Mouse (Mus musculus): ENCODE measurements around the gene Mat1a. TPM values are rescaled to one million over a fixed set of nuclear protein-coding genes. Genes with fewer than 3 reads are reported as not detected.

Gene Mat1a
- polyA plus RNA-seq, 1 experiment from 2014 or later: not detected

DNA sequence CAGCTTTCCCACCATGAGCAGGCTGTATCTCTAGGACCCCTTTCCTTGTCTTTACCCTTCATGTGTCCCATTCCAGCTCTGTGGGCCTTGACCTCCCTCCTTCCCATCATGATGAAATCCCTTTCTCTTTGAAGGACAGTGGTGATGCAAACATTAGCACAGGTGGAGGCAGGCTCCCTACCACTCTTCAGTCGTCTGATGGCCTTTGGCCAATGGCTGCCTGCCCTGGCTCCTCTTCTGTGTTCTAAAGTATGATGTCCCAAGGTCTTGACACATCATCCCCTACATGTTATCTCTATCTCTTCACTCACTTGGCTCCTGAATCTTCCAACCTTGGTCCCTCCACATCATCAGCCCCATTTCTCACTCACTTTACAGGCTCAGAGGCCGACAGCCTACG is 11.4 kb downstream of the Mat1a start:
- WGBS: 90% methylated on average over 3 of the region's 3 CpGs
- ATAC-seq (ENCODE audit: low FRiP score, low TSS enrichment) (no peak), DNase-seq (no peak)
- Histone ChIP-seq H3K9me3 (ENCODE audit: control insufficient read depth, low read length) (no peaks in the 10 kb centered on the region), H3K4me2 (ENCODE audit: low read length) (no peak overlapping the region), H3K4me3 (replicated peaks; ENCODE audit: low read depth, low read length) (no peak overlapping the region), H3K4me1 (ENCODE audit: control insufficient read depth, insufficient read depth, low read length) (no peaks in the 10 kb centered on the region), H3K36me3 (ENCODE audit: control insufficient read depth, insufficient read depth, low read length) (no peaks in the 10 kb centered on the region), H3K27ac (replicated peaks; ENCODE audit: low read depth, low read length) (no peak overlapping the region), H3K27me3 (ENCODE audit: control insufficient read depth, insufficient read depth, low read length) (no peaks in the 10 kb centered on the region), H3K9ac (replicated peaks; ENCODE audit: low read length) (no peak overlapping the region)

DNA sequence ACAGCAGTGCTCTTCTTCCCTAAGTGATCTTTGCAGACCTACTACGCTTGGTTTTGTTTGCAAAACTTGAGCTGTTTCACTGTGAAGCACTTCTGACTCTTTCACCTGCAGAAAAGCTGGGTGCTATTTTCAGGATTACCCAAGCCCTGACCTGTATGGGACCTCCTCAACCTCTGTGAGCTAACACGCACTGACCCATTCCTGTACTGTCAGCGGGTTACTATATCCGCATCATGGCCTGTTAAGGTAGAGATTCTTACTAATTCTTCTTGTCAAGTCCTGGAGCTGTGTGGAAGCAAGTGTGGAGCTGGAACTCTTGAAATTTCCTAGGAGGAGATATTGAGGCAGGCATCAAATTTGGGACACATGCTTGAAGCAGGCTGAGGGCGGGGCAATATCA is 19.8 kb downstream of the Mat1a start:
- Histone ChIP-seq H3K36me3 (ENCODE audit: control insufficient read depth, insufficient read depth, low read length) (no peaks in the 10 kb centered on the region), H3K9ac (replicated peaks; ENCODE audit: low read length) (no peak overlapping the region), H3K27ac (replicated peaks; ENCODE audit: low read depth, low read length) (no peak overlapping the region), H3K27me3 (ENCODE audit: control insufficient read depth, insufficient read depth, low read length) (no peaks in the 10 kb centered on the region), H3K4me3 (replicated peaks; ENCODE audit: low read depth, low read length) (no peak overlapping the region), H3K4me2 (ENCODE audit: low read length) (no peak overlapping the region), H3K4me1 (ENCODE audit: control insufficient read depth, insufficient read depth, low read length) (no peaks in the 10 kb centered on the region), H3K9me3 (ENCODE audit: control insufficient read depth, low read length) (no peaks in the 10 kb centered on the region)
- DNase-seq: no peak
- no peak for ATAC-seq (ENCODE audit: low FRiP score, low TSS enrichment)
- 90% methylated on average over 5 of the region's 5 CpGs for WGBS

- no peak overlapping the region for H3K4me2 ChIP-seq (ENCODE audit: low read length)
- WGBS: 19% methylated on average over 4 of the region's 4 CpGs
- no peak overlapping the region for H3K4me3 ChIP-seq (replicated peaks; ENCODE audit: low read depth, low read length)
- H3K27me3 ChIP-seq (ENCODE audit: control insufficient read depth, insufficient read depth, low read length): no peaks in the 10 kb centered on the region
- ATAC-seq (ENCODE audit: low FRiP score, low TSS enrichment): peak; percentile 44; the same call in 1 of the 2 replicates
- H3K9ac ChIP-seq (replicated peaks; ENCODE audit: low read length): no peak overlapping the region
- DNase-seq: peak; percentile 71
- H3K27ac ChIP-seq (replicated peaks; ENCODE audit: low read depth, low read length): no peak overlapping the region
- H3K4me1 ChIP-seq (ENCODE audit: control insufficient read depth, insufficient read depth, low read length): no peaks in the 10 kb centered on the region
- no peaks in the 10 kb centered on the region for H3K36me3 ChIP-seq (ENCODE audit: control insufficient read depth, insufficient read depth, low read length)
- no peaks in the 10 kb centered on the region for H3K9me3 ChIP-seq (ENCODE audit: control insufficient read depth, low read length)
Measured at GRCm38 (mm10) chr14:41127997-41128396, 23.2 kb downstream of the Mat1a start.

GRCm38 (mm10) chr14:41131540-41131939 is 26.7 kb downstream of the Mat1a start, which contains the start of gene Sftpa1:
Gene Sftpa1, plus strand, starts transcription at chr14:41131782.
- Histone ChIP-seq H3K4me2 (ENCODE audit: low read length) (no peak within 1 kb of the TSS), H3K27ac (replicated peaks; ENCODE audit: low read depth, low read length) (no peak within 1 kb of the TSS), H3K4me3 (replicated peaks; ENCODE audit: low read depth, low read length) (no peak within 1 kb of the TSS), H3K9me3 (ENCODE audit: control insufficient read depth, low read length) (no peaks in the 10 kb centered on the region), H3K27me3 (ENCODE audit: control insufficient read depth, insufficient read depth, low read length) (no peaks in the 10 kb centered on the region), H3K9ac (replicated peaks; ENCODE audit: low read length) (no peak within 1 kb of the TSS), H3K36me3 (ENCODE audit: control insufficient read depth, insufficient read depth, low read length) (no peaks in the 10 kb centered on the region), H3K4me1 (ENCODE audit: control insufficient read depth, insufficient read depth, low read length) (no peaks in the 10 kb centered on the region)
- 79% methylated on average over 7 of the region's 7 CpGs for WGBS
- ATAC-seq (ENCODE audit: low FRiP score, low TSS enrichment) (no peak), DNase-seq (no peak)

- H3K36me3 ChIP-seq (ENCODE audit: control insufficient read depth, insufficient read depth, low read length): no peaks in the 10 kb centered on the region
- DNase-seq (no peak), ATAC-seq (ENCODE audit: low FRiP score, low TSS enrichment) (no peak)
- no peak overlapping the region for H3K4me3 ChIP-seq (replicated peaks; ENCODE audit: low read depth, low read length)
- H3K9ac ChIP-seq (replicated peaks; ENCODE audit: low read length): no peak overlapping the region
- no peaks in the 10 kb centered on the region for H3K27me3 ChIP-seq (ENCODE audit: control insufficient read depth, insufficient read depth, low read length)
- H3K4me2 ChIP-seq (ENCODE audit: low read length): no peak overlapping the region
- H3K27ac ChIP-seq (replicated peaks; ENCODE audit: low read depth, low read length): no peak overlapping the region
- no peaks in the 10 kb centered on the region for H3K9me3 ChIP-seq (ENCODE audit: control insufficient read depth, low read length)
- H3K4me1 ChIP-seq (ENCODE audit: control insufficient read depth, insufficient read depth, low read length): no peaks in the 10 kb centered on the region
Measured at GRCm38 (mm10) chr14:41137006-41137405, 32.2 kb downstream of the Mat1a start.

DNA sequence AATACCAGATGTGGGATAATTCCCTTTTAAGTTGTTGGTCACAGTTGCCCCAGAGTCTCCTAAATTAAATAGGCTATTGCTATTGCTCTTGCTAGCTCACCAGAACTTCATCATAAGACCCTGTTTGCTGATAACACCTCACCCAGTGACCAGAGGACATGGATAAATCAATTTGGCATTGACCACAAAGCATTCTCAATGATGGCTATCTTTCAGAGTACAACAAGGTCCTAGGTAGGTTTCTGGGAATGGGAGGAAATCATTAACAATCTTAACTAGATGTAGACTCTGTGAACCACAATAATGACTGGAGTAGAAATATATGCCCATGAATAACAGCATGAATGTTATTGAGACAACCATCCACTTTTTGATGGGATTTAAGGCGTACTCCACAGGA is 35.9 kb downstream of the Mat1a start:
- Histone ChIP-seq H3K4me3 (replicated peaks; ENCODE audit: low read depth, low read length) (no peak overlapping the region), H3K4me1 (ENCODE audit: control insufficient read depth, insufficient read depth, low read length) (no peaks in the 10 kb centered on the region), H3K9me3 (ENCODE audit: control insufficient read depth, low read length) (no peaks in the 10 kb centered on the region), H3K36me3 (ENCODE audit: control insufficient read depth, insufficient read depth, low read length) (no peaks in the 10 kb centered on the region), H3K9ac (replicated peaks; ENCODE audit: low read length) (no peak overlapping the region), H3K27ac (replicated peaks; ENCODE audit: low read depth, low read length) (no peak overlapping the region), H3K27me3 (ENCODE audit: control insufficient read depth, insufficient read depth, low read length) (no peaks in the 10 kb centered on the region), H3K4me2 (ENCODE audit: low read length) (no peak overlapping the region)
- no peak for DNase-seq
- WGBS: 91% methylated on average over 1 of the region's 1 CpGs
- no peak for ATAC-seq (ENCODE audit: low FRiP score, low TSS enrichment)

GRCm38 (mm10) chr14:41146035-41146434 is 41.2 kb downstream of the Mat1a start:
- H3K27me3 ChIP-seq (ENCODE audit: control insufficient read depth, insufficient read depth, low read length): no peaks in the 10 kb centered on the region
- no peaks in the 10 kb centered on the region for H3K4me1 ChIP-seq (ENCODE audit: control insufficient read depth, insufficient read depth, low read length)
- WGBS: 63% methylated on average over 6 of the region's 6 CpGs
- no peaks in the 10 kb centered on the region for H3K9me3 ChIP-seq (ENCODE audit: control insufficient read depth, low read length)
- no peak overlapping the region for H3K9ac ChIP-seq (replicated peaks; ENCODE audit: low read length)
- DNase-seq (no peak), ATAC-seq (ENCODE audit: low FRiP score, low TSS enrichment) (no peak)
- no peak overlapping the region for H3K4me2 ChIP-seq (ENCODE audit: low read length)
- H3K36me3 ChIP-seq (ENCODE audit: control insufficient read depth, insufficient read depth, low read length): no peaks in the 10 kb centered on the region
- no peak overlapping the region for H3K27ac ChIP-seq (replicated peaks; ENCODE audit: low read depth, low read length)
- H3K4me3 ChIP-seq (replicated peaks; ENCODE audit: low read depth, low read length): no peak overlapping the region

DNA sequence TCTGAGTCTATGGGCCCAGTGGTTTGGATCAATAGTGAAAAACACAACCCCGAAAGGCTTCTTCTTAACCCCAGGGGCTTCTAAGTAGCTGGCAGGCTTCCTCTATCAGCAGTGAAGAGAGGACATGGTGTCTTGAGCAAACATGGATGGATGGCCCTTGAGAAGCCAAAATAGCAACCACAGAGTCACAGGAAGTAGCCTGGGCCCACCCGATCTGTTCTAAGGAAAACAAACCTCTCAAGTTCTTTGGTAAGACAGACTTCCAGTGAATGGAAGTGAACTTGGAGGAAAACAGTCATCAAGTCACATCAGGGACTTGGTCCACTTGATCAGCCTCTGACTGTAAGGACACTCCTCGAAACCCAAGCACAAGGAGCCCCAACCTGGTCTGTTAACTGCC is 42.1 kb downstream of the Mat1a start:
- Histone ChIP-seq H3K4me3 (replicated peaks; ENCODE audit: low read depth, low read length) (no peak overlapping the region), H3K4me2 (ENCODE audit: low read length) (no peak overlapping the region), H3K27me3 (ENCODE audit: control insufficient read depth, insufficient read depth, low read length) (no peaks in the 10 kb centered on the region), H3K36me3 (ENCODE audit: control insufficient read depth, insufficient read depth, low read length) (no peaks in the 10 kb centered on the region), H3K4me1 (ENCODE audit: control insufficient read depth, insufficient read depth, low read length) (no peaks in the 10 kb centered on the region), H3K9me3 (ENCODE audit: control insufficient read depth, low read length) (no peaks in the 10 kb centered on the region), H3K27ac (replicated peaks; ENCODE audit: low read depth, low read length) (no peak overlapping the region), H3K9ac (replicated peaks; ENCODE audit: low read length) (no peak overlapping the region)
- DNase-seq: no peak
- ATAC-seq (ENCODE audit: low FRiP score, low TSS enrichment): no peak
- 87% methylated on average over 3 of the region's 3 CpGs for WGBS

- no peaks in the 10 kb centered on the region for H3K9me3 ChIP-seq (ENCODE audit: control insufficient read depth, low read length)
Measured at GRCm38 (mm10) chr14:41147356-41147755, 42.5 kb downstream of the Mat1a start.

More at GRCm38 (mm10) chr14:41147356-41147755, 42.5 kb downstream of the Mat1a start:
- H3K27me3 ChIP-seq (ENCODE audit: control insufficient read depth, insufficient read depth, low read length): no peaks in the 10 kb centered on the region
- no peak overlapping the region for H3K4me2 ChIP-seq (ENCODE audit: low read length)
- no peak overlapping the region for H3K27ac ChIP-seq (replicated peaks; ENCODE audit: low read depth, low read length)
- no peaks in the 10 kb centered on the region for H3K4me1 ChIP-seq (ENCODE audit: control insufficient read depth, insufficient read depth, low read length)
- DNase-seq (no peak), ATAC-seq (ENCODE audit: low FRiP score, low TSS enrichment) (no peak)
- H3K36me3 ChIP-seq (ENCODE audit: control insufficient read depth, insufficient read depth, low read length): no peaks in the 10 kb centered on the region
- 93% methylated on average over 2 of the region's 2 CpGs for WGBS
- H3K4me3 ChIP-seq (replicated peaks; ENCODE audit: low read depth, low read length): no peak overlapping the region
- no peak overlapping the region for H3K9ac ChIP-seq (replicated peaks; ENCODE audit: low read length)

All from midbrain, embryonic 14.5 days (tissue).